Mouse (Mus musculus) bone marrow, adult 2 months (tissue): ENCODE data around the gene C1qtnf5.

Experiments used
- CTCF ChIP-seq: fragments of 200-500 bp; IDR thresholded peaks from 2 replicates; pipeline ENCODE4 v1.5.1; 2011; ENCODE audit warnings: low read length, control low read depth; ENCODE audit not compliant: control insufficient read depth, insufficient read depth
- POLR2A ChIP-seq: fragments of 200-500 bp; IDR thresholded peaks from 2 replicates; pipeline ENCODE4 v1.6.1; 2011; ENCODE audit warnings: low read depth, mild to moderate bottlenecking, control low read depth, low read length, borderline replicate concordance; ENCODE audit not compliant: control insufficient read depth

DNA sequence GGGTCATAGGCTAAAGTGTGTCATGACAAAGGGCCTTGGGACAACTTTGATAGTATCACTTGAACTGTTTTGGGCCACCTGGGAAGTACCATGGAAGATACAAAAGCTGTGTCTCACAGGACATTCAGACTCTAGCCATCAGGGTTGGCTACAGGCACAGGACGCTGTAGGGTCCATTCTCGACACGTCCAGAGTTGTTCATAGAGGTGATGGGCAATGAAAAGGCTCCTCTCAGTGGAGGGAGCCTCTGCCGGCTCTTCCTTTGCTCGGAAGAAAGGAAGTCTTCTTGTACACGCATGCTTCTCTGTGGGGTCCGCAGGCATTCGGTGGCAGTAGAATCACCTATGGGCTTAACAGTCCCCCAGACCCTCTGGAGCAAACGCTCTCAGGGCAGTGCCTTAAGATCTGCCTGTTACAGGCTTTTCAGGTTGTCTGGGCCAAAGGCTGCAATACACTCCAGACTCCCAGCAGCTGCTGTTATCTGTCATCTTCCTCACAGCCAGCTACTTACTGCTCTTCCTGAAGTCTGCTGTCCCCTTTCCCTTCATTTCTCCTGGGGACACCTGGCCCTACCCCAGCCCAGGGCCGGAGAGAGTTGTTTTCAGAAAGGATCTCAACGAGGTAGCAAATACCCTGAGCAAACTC, 29.7 kb upstream of the C1qtnf5 start:
- no peak for TF ChIP-seq CTCF
- TF ChIP-seq POLR2A, result no peak
